Mouse (Mus musculus): ENCODE measurements around the gene Zdhhc16. TPM values are rescaled to one million over a fixed set of nuclear protein-coding genes. Genes with fewer than 3 reads are reported as not detected.

Gene Zdhhc16
- polyA plus RNA-seq, 1 experiment from 2014 or later: 76.1 TPM

DNA sequence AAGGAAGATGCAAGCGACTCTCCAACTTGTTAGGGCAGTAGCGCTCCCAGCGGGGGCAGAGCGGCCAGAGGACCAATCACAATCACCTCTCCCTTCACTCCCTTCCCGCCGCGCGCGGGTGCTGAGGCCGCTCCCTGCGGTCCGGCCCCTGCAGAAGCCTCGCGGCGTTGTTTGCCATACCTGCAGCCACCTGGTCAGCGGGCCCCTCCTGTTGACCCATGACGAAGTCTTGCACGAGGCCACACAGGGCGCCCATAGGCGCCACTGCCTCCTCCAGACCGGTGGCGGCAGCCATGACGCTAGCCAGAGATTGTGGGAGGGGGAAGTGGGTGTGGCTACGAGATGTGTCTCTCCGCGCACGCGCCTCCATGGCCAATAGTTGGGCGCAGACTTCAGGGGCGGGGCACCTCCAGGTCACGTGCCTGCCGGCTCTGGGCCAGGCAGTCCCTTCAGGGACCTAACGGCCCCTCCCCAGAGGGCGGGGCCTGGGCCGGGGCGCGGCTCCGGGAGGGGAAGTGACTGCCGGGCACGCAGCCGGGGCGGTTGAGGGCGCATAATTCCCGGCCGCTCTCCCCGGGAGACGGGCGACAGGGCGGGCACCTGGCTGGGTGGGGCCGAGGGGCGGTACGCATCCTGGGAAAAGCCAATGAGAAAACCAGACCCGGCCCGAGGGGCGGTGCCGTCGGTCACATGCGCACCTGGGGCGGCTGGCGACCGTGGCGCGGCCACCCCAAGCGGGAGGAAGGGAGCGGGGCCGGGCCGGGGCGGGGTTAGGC, 47.7 kb downstream of the Zdhhc16 start, which contains the start of gene Mms19:
Gene Mms19, minus strand, starts transcription at position 339 of the 776 bp plus-strand sequence.
- Histone ChIP-seq H3K4me1 (replicated peaks) (peaks cover 42% of the 10 kb centered on the region), H3K27me3 (peaks cover 17% of the 10 kb centered on the region), H3K4me2 (peak within 1 kb of the TSS; percentile 93), H3K36me3 (no peaks in the 10 kb centered on the region), H3K4me3 (peak within 1 kb of the TSS; percentile 86), H3K27ac (replicated peaks) (peak within 1 kb of the TSS; percentile 88), H3K9ac (peak within 1 kb of the TSS; percentile 80), H3K9me3 (no peaks in the 10 kb centered on the region)
- ATAC-seq (ENCODE audit: low read depth): peak; percentile 94
- WGBS: under 1% methylated on average over 63 of the region's 68 CpGs

DNA sequence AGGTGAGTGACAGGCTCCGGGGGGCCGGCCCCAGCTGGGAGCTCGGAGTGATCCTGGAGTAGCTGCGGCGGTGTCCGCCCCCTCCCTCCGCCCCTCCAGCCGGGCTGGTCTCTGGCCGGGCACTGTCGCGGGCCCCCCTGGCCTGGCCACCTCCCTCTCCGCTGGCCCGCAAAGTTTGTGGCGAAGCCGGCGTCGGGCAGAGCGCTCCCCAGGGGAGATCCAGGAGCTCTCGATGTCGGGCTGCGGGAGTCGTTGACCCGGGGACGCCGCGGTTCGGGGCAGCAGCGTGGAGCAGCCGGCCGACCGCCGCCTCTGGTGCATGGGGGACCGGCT, 48.3 kb downstream of the Zdhhc16 start, which contains the start of gene Ubtd1:
Gene Ubtd1, plus strand, starts transcription at position 169 of the 333 bp plus-strand sequence.
- Histone ChIP-seq H3K36me3 (no peaks in the 10 kb centered on the region), H3K9me3 (no peaks in the 10 kb centered on the region), H3K9ac (peak within 1 kb of the TSS; percentile 80), H3K4me2 (peak within 1 kb of the TSS; percentile 93), H3K27me3 (peaks cover 17% of the 10 kb centered on the region), H3K27ac (replicated peaks) (peak within 1 kb of the TSS; percentile 88), H3K4me1 (replicated peaks) (peaks cover 40% of the 10 kb centered on the region), H3K4me3 (peak within 1 kb of the TSS; percentile 86)
- WGBS: under 1% methylated on average over 32 of the region's 33 CpGs
- peak; percentile 42 for ATAC-seq (ENCODE audit: low read depth)

DNA sequence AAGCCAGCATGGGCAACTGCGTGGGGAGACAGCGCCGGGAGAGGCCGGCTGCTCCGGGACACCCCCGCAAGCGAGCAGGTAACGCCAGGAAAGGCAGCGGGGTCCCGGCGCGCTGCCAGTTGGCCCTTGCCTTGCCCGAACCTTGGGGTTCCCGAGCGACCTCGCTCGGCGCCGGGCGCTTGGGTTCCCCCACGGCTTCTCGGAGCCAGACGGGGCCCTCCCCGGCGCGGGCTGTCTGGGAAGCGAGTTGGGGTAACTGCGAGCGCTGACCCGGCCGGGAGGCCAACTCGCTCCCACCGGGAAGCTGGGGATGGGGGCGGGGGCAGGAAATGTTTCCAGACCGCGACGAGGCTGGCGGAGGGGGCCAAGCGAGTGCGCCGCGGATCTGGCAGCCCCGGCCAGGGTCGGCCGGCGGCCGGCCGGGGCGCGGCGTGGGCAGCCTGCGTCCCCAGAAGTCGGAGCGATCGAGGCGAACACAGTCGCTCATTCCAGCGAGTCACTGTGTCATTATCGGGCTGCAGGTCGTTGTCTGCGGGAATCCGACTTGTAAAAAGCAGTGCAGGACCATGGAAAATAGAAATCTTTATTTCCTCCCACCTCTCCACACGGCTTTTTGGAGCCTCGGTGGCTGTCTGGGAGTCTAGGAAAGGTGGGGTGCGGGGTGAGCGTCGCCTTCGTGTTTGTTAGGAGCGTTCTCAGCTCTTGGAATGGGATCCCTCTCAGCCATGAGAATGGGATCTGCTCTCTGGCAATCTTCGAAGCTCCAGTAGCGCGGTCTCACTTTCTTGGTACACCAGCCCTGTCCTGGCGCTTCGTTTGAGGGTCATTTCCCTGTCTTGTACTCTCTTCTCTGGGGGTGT, 48.9 kb downstream of the Zdhhc16 start:
- Histone ChIP-seq H3K4me2 (peak overlapping the region; percentile 93), H3K4me3 (peak overlapping the region; percentile 86), H3K9me3 (no peaks in the 10 kb centered on the region), H3K36me3 (no peaks in the 10 kb centered on the region), H3K27ac (replicated peaks) (peak overlapping the region; percentile 82), H3K27me3 (peaks cover 17% of the 10 kb centered on the region), H3K4me1 (replicated peaks) (peaks cover 34% of the 10 kb centered on the region), H3K9ac (peak overlapping the region; percentile 74)
- under 1% methylated on average over 74 of the region's 74 CpGs for WGBS
- ATAC-seq (ENCODE audit: low read depth): peak; percentile 3; the same call in 1 of the 2 replicates

DNA sequence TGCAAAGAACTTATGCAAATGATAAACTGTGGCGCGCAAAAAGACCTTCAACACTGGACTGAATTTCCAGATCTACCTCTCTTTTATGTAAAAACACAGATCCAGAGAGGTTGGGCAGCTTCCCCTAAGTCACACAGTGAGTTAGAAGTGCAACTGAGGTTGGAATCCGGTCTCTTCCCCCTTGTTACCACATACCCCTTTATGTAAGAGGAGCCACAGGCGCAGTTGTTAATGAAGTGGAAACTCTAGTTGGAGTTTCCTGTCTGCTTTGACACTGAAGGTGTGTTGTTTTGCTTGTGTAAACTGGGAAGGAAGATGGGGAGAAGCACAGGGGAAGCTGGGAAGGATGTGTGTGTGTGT, 49.5 kb downstream of the Zdhhc16 start:
- no peaks in the 10 kb centered on the region for H3K9me3 ChIP-seq
- peak overlapping the region; percentile 74 for H3K9ac ChIP-seq
- peaks cover 31% of the 10 kb centered on the region for H3K4me1 ChIP-seq (replicated peaks)
- H3K4me2 ChIP-seq: peak overlapping the region; percentile 93
- H3K4me3 ChIP-seq: peak overlapping the region; percentile 86
- 4% methylated on average over 4 of the region's 4 CpGs for WGBS
- peaks cover 17% of the 10 kb centered on the region for H3K27me3 ChIP-seq
- no peaks in the 10 kb centered on the region for H3K36me3 ChIP-seq
- no peak overlapping the region for H3K27ac ChIP-seq (replicated peaks)
- no peak for ATAC-seq (ENCODE audit: low read depth)

DNA sequence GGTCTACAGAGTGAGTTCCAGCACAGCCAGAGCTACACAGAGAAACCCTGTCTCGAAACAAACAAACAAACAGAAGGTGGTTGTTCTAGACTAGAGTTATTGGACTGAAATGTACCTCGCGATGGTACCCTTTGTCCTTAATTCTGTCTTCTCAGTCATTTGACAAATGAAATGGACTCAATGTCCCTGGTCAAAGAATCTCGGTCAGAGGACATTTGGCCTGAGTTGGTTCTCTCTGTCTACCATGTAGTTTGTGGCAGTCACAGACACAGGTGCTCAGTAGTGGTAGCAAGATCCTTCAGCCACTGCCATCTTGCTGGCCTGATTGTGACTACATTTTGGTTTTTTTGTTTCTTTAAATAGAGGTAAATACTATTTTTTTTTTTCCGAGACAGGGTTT, 52.7 kb downstream of the Zdhhc16 start:
- no peak overlapping the region for H3K27ac ChIP-seq (replicated peaks)
- H3K27me3 ChIP-seq: peaks cover 17% of the 10 kb centered on the region
- no peaks in the 10 kb centered on the region for H3K36me3 ChIP-seq
- ATAC-seq (ENCODE audit: low read depth): no peak
- H3K9me3 ChIP-seq: no peaks in the 10 kb centered on the region
- peaks cover 20% of the 10 kb centered on the region for H3K4me1 ChIP-seq (replicated peaks)
- no peak overlapping the region for H3K9ac ChIP-seq
- H3K4me3 ChIP-seq: no peak overlapping the region
- H3K4me2 ChIP-seq: no peak overlapping the region
- WGBS: 93% methylated on average over 5 of the region's 5 CpGs

DNA sequence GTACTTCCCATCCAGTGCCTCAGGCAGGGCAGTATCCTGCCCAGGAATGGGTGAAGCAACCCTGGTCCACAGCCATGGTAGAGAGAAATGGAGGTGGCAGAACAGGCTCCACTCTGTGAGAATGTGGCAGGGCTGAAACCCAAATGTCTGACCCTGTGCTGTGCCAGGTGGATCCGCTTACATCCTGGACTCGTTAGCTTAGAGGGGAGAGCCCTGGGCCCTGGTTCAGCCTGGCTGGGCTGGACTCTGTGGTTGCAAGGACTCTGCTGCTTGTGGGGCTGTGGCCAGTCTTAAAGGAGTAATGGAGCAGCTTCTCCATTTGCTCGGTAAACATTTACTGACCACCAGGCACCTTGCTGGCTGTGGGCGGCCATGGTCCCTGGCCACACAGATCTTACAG, 53.9 kb downstream of the Zdhhc16 start:
- no peak overlapping the region for H3K4me3 ChIP-seq
- H3K9ac ChIP-seq: no peak overlapping the region
- no peak overlapping the region for H3K27ac ChIP-seq (replicated peaks)
- H3K4me1 ChIP-seq (replicated peaks): peaks cover 24% of the 10 kb centered on the region
- no peaks in the 10 kb centered on the region for H3K36me3 ChIP-seq
- no peaks in the 10 kb centered on the region for H3K9me3 ChIP-seq
- no peak for ATAC-seq (ENCODE audit: low read depth)
- peaks cover 17% of the 10 kb centered on the region for H3K27me3 ChIP-seq
- no peak overlapping the region for H3K4me2 ChIP-seq
- 90% methylated on average over 4 of the region's 4 CpGs for WGBS

DNA sequence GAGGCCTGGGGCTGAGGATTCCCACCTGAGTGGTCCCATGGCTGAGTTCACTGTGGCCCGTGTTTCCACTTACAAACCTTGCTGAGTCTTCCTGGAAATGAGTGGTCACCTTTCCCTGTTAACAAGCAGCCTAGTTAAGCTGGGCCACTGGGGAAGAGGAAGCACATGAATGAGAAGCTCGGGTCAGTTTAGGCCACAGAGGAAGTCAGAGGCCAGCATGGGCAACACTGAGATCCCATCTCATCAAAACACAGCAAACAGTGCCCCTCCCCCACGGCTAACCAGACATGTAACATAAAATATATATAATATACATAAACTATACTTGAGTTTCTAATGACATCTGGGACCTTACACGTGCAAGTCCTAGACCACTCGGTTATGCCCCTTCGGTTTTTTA, 56.5 kb downstream of the Zdhhc16 start:
- no peak overlapping the region for H3K4me3 ChIP-seq
- no peak overlapping the region for H3K27ac ChIP-seq (replicated peaks)
- H3K9me3 ChIP-seq: no peaks in the 10 kb centered on the region
- no peaks in the 10 kb centered on the region for H3K36me3 ChIP-seq
- H3K4me2 ChIP-seq: no peak overlapping the region
- no peak overlapping the region for H3K9ac ChIP-seq
- no peak for ATAC-seq (ENCODE audit: low read depth)
- H3K4me1 ChIP-seq (replicated peaks): peaks cover 13% of the 10 kb centered on the region; the same call in 1 of the 2 replicates
- WGBS: 81% methylated on average over 6 of the region's 6 CpGs
- no peaks in the 10 kb centered on the region for H3K27me3 ChIP-seq

DNA sequence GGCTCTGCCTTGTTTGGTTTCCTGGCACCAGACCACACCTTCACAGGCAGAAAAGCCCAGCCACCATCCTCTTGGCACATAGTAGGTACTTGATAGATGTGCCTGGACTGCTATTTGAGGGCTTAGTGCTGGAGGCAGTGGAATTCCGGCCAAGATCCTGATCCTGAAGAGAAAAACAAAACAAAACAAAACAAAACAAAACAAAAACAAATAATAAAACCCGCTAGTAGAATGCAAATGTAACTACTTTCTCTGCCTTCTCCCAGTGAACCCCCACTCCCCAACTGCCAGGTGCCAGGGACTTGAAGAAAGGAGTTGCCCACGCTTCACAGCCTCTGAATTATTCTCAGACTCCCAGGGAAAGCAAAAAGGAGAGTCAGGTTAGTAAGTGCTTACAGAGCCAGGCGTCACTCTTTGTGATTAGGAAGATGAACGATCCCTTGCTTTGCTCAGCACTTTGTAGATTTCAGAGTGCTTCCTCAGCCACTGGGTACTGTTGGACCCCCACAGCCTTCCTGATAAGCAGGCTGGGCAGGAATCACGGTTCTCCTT, 58.7 kb downstream of the Zdhhc16 start:
- Histone ChIP-seq H3K27me3 (no peaks in the 10 kb centered on the region), H3K36me3 (no peaks in the 10 kb centered on the region), H3K9me3 (no peaks in the 10 kb centered on the region), H3K27ac (replicated peaks) (no peak overlapping the region; the same call in 1 of the 2 replicates), H3K4me3 (no peak overlapping the region), H3K4me1 (replicated peaks) (peaks cover 22% of the 10 kb centered on the region), H3K9ac (0 out of 2 replicates have a peak overlapping the region, but pooled peaks have one; percentile 22), H3K4me2 (no peak overlapping the region)
- ATAC-seq (ENCODE audit: low read depth): peak; percentile 27; the same call in 1 of the 2 replicates
- 35% methylated on average over 6 of the region's 6 CpGs for WGBS

DNA sequence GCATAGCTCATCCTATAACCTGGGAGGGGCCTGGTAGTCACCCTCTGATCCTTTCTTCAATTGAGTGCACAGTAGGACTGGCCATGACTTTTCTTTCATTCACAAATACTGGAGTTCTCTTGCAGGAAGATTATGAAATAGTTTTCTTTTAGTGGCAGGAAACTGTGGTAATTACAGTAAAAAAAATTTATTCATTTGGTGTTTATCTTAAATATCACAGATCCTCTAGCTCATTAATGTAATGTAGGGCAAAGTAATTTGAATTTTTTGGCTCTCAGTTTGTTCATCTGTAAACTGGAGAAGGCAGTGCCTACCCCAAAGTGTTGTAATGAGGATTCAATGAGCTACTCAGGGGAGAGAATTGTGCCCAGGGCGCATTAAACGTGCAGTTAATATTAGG, 59.7 kb downstream of the Zdhhc16 start:
- H3K4me1 ChIP-seq (replicated peaks): peaks cover 22% of the 10 kb centered on the region
- no peak overlapping the region for H3K4me2 ChIP-seq
- no peaks in the 10 kb centered on the region for H3K27me3 ChIP-seq
- no peaks in the 10 kb centered on the region for H3K9me3 ChIP-seq
- no peak overlapping the region for H3K27ac ChIP-seq (replicated peaks)
- WGBS: 85% methylated on average over 2 of the region's 2 CpGs
- H3K9ac ChIP-seq: no peak overlapping the region
- ATAC-seq (ENCODE audit: low read depth): no peak
- H3K4me3 ChIP-seq: no peak overlapping the region
- H3K36me3 ChIP-seq: no peaks in the 10 kb centered on the region

DNA sequence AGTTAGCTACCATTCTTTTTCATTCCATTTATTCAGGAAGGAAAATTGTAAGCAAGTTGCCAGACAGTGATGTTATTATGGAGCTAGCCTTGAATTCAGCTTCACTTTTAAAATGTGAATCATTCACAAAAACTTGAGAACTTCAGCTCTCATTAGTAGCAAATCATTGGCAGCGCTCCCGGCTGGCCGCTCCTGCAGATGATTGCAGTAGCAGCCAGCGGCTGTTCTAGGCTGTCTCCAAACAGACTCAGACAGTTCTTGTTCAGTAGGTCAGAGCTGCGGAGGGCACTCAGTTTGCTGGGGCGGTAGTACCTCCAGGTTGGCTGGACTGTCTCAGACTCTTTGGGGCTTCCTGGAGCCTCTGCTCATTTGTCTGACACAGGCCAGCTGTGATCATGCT, 60.2 kb downstream of the Zdhhc16 start:
- ATAC-seq (ENCODE audit: low read depth): no peak
- Histone ChIP-seq H3K27me3 (no peaks in the 10 kb centered on the region), H3K4me1 (replicated peaks) (peaks cover 22% of the 10 kb centered on the region), H3K36me3 (no peaks in the 10 kb centered on the region), H3K9me3 (no peaks in the 10 kb centered on the region), H3K9ac (no peak overlapping the region), H3K4me3 (no peak overlapping the region), H3K4me2 (no peak overlapping the region), H3K27ac (replicated peaks) (no peak overlapping the region)
- 75% methylated on average over 6 of the region's 6 CpGs for WGBS

Measured in neural tube, embryonic 13.5 days (tissue).